Mouse (Mus musculus): ENCODE measurements at regions not wholly inside any gene's neighbourhood (a gene's known extent, or its start where the extent isn't known, plus 50 kb on each side); places are given as distances from the start of the nearest gene placed in this dataset.

- ATAC-seq (ENCODE audit: insufficient read depth) (no peak), DNase-seq (no peak)
- Histone ChIP-seq H3K9ac (no peak overlapping the region), H3K4me1 (ENCODE audit: insufficient read depth) (no peaks in the 10 kb centered on the region), H3K27me3 (ENCODE audit: insufficient read depth, low read length) (no peaks in the 10 kb centered on the region), H3K4me3 (ENCODE audit: low read depth, low read length) (no peak overlapping the region), H3K4me2 (no peak overlapping the region), H3K27ac (ENCODE audit: low read depth) (no peak overlapping the region), H3K9me3 (ENCODE audit: low read depth, low read length) (no peaks in the 10 kb centered on the region), H3K36me3 (ENCODE audit: insufficient read depth) (no peaks in the 10 kb centered on the region)
- 18% methylated on average over 8 of the region's 8 CpGs for WGBS
- TF ChIP-seq CTCF (IDR thresholded peaks at IDR 0.05; ENCODE audit: low read depth) = no peak
Measured at GRCm38 (mm10) chr11:84660877-84661276, 135.5 kb upstream of the Lhx1 start.

GRCm38 (mm10) chr11:84659370-84659937, 134.1 kb upstream of the Lhx1 start:
- Histone ChIP-seq H3K27ac (ENCODE audit: low read depth) (no peak overlapping the region), H3K36me3 (ENCODE audit: insufficient read depth) (no peaks in the 10 kb centered on the region), H3K4me3 (ENCODE audit: low read depth, low read length) (no peak overlapping the region), H3K4me1 (ENCODE audit: insufficient read depth) (no peaks in the 10 kb centered on the region), H3K9ac (no peak overlapping the region), H3K4me2 (no peak overlapping the region), H3K9me3 (ENCODE audit: low read depth, low read length) (no peaks in the 10 kb centered on the region), H3K27me3 (ENCODE audit: insufficient read depth, low read length) (no peaks in the 10 kb centered on the region)
- ATAC-seq (ENCODE audit: insufficient read depth) = no peak
- DNase-seq = no peak
- WGBS = 68% methylated on average over 7 of the region's 7 CpGs
- no peak for TF ChIP-seq CTCF (IDR thresholded peaks at IDR 0.05; ENCODE audit: low read depth)

- Histone ChIP-seq H3K27me3 (ENCODE audit: insufficient read depth, low read length) (no peaks in the 10 kb centered on the region), H3K9ac (no peak overlapping the region), H3K4me2 (no peak overlapping the region), H3K36me3 (ENCODE audit: insufficient read depth) (no peaks in the 10 kb centered on the region), H3K27ac (ENCODE audit: low read depth) (no peak overlapping the region), H3K9me3 (ENCODE audit: low read depth, low read length) (no peaks in the 10 kb centered on the region), H3K4me3 (ENCODE audit: low read depth, low read length) (no peak overlapping the region), H3K4me1 (ENCODE audit: insufficient read depth) (no peaks in the 10 kb centered on the region)
- ATAC-seq (ENCODE audit: insufficient read depth) (no peak), DNase-seq (no peak)
- 28% methylated on average over 8 of the region's 8 CpGs for WGBS
- no peak for TF ChIP-seq CTCF (IDR thresholded peaks at IDR 0.05; ENCODE audit: low read depth)
Measured at GRCm38 (mm10) chr11:84653481-84653880, 128.1 kb upstream of the Lhx1 start.

- H3K36me3 ChIP-seq (ENCODE audit: insufficient read depth) = no peaks in the 10 kb centered on the region
- peaks cover 8% of the 10 kb centered on the region for H3K27me3 ChIP-seq (ENCODE audit: insufficient read depth, low read length)
- ATAC-seq (ENCODE audit: insufficient read depth) (no peak), DNase-seq (no peak)
- WGBS = 93% methylated on average over 5 of the region's 5 CpGs
- TF ChIP-seq CTCF (IDR thresholded peaks at IDR 0.05; ENCODE audit: low read depth) = no peak
- H3K4me2 ChIP-seq = no peak overlapping the region
- H3K27ac ChIP-seq (ENCODE audit: low read depth) = no peak overlapping the region
- no peak overlapping the region for H3K4me3 ChIP-seq (ENCODE audit: low read depth, low read length)
- H3K4me1 ChIP-seq (ENCODE audit: insufficient read depth) = no peaks in the 10 kb centered on the region
- H3K9me3 ChIP-seq (ENCODE audit: low read depth, low read length) = no peaks in the 10 kb centered on the region
- no peak overlapping the region for H3K9ac ChIP-seq
Measured at GRCm38 (mm10) chr11:84648899-84649298, 123.6 kb upstream of the Lhx1 start.

- ATAC-seq (ENCODE audit: insufficient read depth) (no peak), DNase-seq (no peak)
- TF ChIP-seq CTCF (IDR thresholded peaks at IDR 0.05; ENCODE audit: low read depth) = no peak
- Histone ChIP-seq H3K4me1 (ENCODE audit: insufficient read depth) (no peaks in the 10 kb centered on the region), H3K9ac (no peak overlapping the region), H3K27me3 (ENCODE audit: insufficient read depth, low read length) (peaks cover 25% of the 10 kb centered on the region), H3K9me3 (ENCODE audit: low read depth, low read length) (no peaks in the 10 kb centered on the region), H3K36me3 (ENCODE audit: insufficient read depth) (no peaks in the 10 kb centered on the region), H3K4me3 (ENCODE audit: low read depth, low read length) (no peak overlapping the region), H3K4me2 (no peak overlapping the region), H3K27ac (ENCODE audit: low read depth) (no peak overlapping the region)
- WGBS = 89% methylated on average over 5 of the region's 5 CpGs
Measured at GRCm38 (mm10) chr11:84647104-84647503, 121.8 kb upstream of the Lhx1 start.

GRCm38 (mm10) chr11:84643107-84643372, 117.7 kb upstream of the Lhx1 start:
- Histone ChIP-seq H3K9ac (no peak overlapping the region), H3K27me3 (ENCODE audit: insufficient read depth, low read length) (peaks cover 44% of the 10 kb centered on the region), H3K27ac (ENCODE audit: low read depth) (no peak overlapping the region), H3K4me1 (ENCODE audit: insufficient read depth) (no peaks in the 10 kb centered on the region), H3K9me3 (ENCODE audit: low read depth, low read length) (no peaks in the 10 kb centered on the region), H3K4me3 (ENCODE audit: low read depth, low read length) (no peak overlapping the region), H3K36me3 (ENCODE audit: insufficient read depth) (no peaks in the 10 kb centered on the region), H3K4me2 (peak overlapping the region; percentile 77)
- 37% methylated on average over 5 of the region's 5 CpGs for WGBS
- no peak for TF ChIP-seq CTCF (IDR thresholded peaks at IDR 0.05; ENCODE audit: low read depth)
- no peak for DNase-seq
- ATAC-seq (ENCODE audit: insufficient read depth) = no peak

- ATAC-seq (ENCODE audit: insufficient read depth) = no peak
Measured at GRCm38 (mm10) chr11:84642300-84643106, 117.2 kb upstream of the Lhx1 start.

More at GRCm38 (mm10) chr11:84642300-84643106, 117.2 kb upstream of the Lhx1 start:
- H3K27me3 ChIP-seq (ENCODE audit: insufficient read depth, low read length) = peaks cover 45% of the 10 kb centered on the region
- peak overlapping the region; percentile 46; the same call in 1 of the 2 replicates for H3K9ac ChIP-seq
- TF ChIP-seq CTCF (IDR thresholded peaks at IDR 0.05; ENCODE audit: low read depth) = no peak
- peak overlapping the region; percentile 39 for H3K4me3 ChIP-seq (ENCODE audit: low read depth, low read length)
- H3K4me1 ChIP-seq (ENCODE audit: insufficient read depth) = no peaks in the 10 kb centered on the region
- H3K27ac ChIP-seq (ENCODE audit: low read depth) = no peak overlapping the region
- 3% methylated on average over 67 of the region's 67 CpGs for WGBS
- H3K4me2 ChIP-seq = peak overlapping the region; percentile 77
- no peaks in the 10 kb centered on the region for H3K9me3 ChIP-seq (ENCODE audit: low read depth, low read length)
- no peaks in the 10 kb centered on the region for H3K36me3 ChIP-seq (ENCODE audit: insufficient read depth)
- peak; percentile 34 for DNase-seq

Data from lung, embryonic 14.5 days (tissue).